Mouse (Mus musculus): ENCODE data around the gene Unc5c.

- TF ChIP-seq CTCF (IDR thresholded peaks at IDR 0.05; ENCODE audit: extremely low read depth, insufficient read length, insufficient replicate concordance, low read depth, low read length) = no peak
- no peak for TF ChIP-seq POLR2A (IDR thresholded peaks at IDR 0.05; ENCODE audit: low read depth, low read length)
These were observed 116.3 kb downstream of the Unc5c start for GRCm38 (mm10) chr3:141581190-141581891.

Data from small intestine, adult 2 months (tissue).